Mouse (Mus musculus) C2C12 (cell line): ENCODE data around the gene Dhx35. TPM values are rescaled to one million over a fixed set of nuclear protein-coding genes. Genes with fewer than 3 reads are reported as not detected.

Experiments used
- H3K27me3 ChIP-seq: one replicate; pipeline ENCODE4 v1.6.1; 2011; ENCODE audit not compliant: control insufficient read depth, insufficient read depth, insufficient read length
- H3K36me3 ChIP-seq: one replicate; pipeline ENCODE4 v1.6.1; 2011; ENCODE audit not compliant: control insufficient read depth, insufficient read depth
- H3K4me3 ChIP-seq: one replicate; pipeline ENCODE4 v1.5.1; 2011; ENCODE audit warnings: mild to moderate bottlenecking, control low read depth; ENCODE audit not compliant: poor library complexity, insufficient read depth, severe bottlenecking
- H3K79me2 ChIP-seq: one replicate; pipeline ENCODE4 v1.6.1; 2011; ENCODE audit not compliant: control insufficient read depth, insufficient read depth
- H3K79me3 ChIP-seq: one replicate; pipeline ENCODE4 v1.6.1; 2011; ENCODE audit warnings: low read depth, control low read depth
- H3ac ChIP-seq: one replicate; pipeline ENCODE3; 2011; ENCODE audit warnings: low read depth; ENCODE audit not compliant: control insufficient read depth, insufficient read length
- CEBPB ChIP-seq: IDR thresholded peaks from one replicate; pipeline ENCODE4 v1.6.1; 2011; ENCODE audit warnings: low read depth, mild to moderate bottlenecking, control low read depth, moderate library complexity
- CTCF ChIP-seq: IDR thresholded peaks from one replicate; pipeline ENCODE4 v1.5.1; 2011; ENCODE audit not compliant: control insufficient read depth, insufficient read depth, insufficient read length
- FOSL1 ChIP-seq: IDR thresholded peaks from one replicate; pipeline ENCODE4 v1.8.0; 2011; ENCODE audit warnings: mild to moderate bottlenecking, low read length; ENCODE audit not compliant: poor library complexity, insufficient read depth, severe bottlenecking
- MAX ChIP-seq: IDR thresholded peaks from one replicate; pipeline ENCODE4 v1.6.1; 2011; ENCODE audit warnings: mild to moderate bottlenecking, control low read depth
- MYOD1 ChIP-seq: IDR thresholded peaks from one replicate; pipeline ENCODE4 v1.6.1; 2011; ENCODE audit warnings: low read depth; ENCODE audit not compliant: control insufficient read depth, insufficient read length
- MYOG ChIP-seq: IDR thresholded peaks from one replicate; pipeline ENCODE4 v1.6.1; 2011; ENCODE audit not compliant: control insufficient read depth, insufficient read length; ENCODE audit errors: extremely low read depth
- USF1 ChIP-seq: IDR thresholded peaks from one replicate; pipeline ENCODE4 v1.6.1; 2011; ENCODE audit warnings: low read depth, mild to moderate bottlenecking, control low read depth, moderate library complexity
- polyA plus RNA-seq: library from polyadenylated mRNA; unstranded; fragments of >200 nt; fragmentation: generic; extraction: Trizol; gene quantifications from one replicate; pipeline ENCODE4 v1.2.1, GENCODE M21; 2012; ENCODE audit warnings: missing spikeins

The Dhx35 gene
- polyA plus RNA-seq, 1 experiment, result 11.8 TPM

DNA sequence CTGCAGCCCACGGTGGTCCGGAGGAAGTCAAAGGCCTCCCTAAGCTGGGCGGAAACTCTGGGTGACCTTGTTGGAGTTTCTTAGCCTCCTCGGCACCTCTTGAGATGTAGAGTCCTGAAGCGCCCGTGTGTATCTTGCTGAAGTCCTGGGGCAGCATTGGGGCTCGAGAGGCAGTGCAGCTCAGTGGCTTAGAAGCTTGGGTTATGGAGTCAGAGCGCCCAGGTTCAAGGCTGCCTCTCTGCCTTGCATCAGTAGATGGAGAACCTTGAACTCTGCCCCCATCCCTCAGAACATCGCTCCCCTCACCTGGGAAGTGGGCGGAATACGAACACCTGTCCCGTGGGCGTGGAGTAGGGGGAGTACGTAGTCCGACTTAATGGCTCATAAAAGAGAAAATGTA is 436 bp downstream of the Dhx35 start:
- no peaks in the 10 kb centered on the region for H3K27me3 ChIP-seq
- H3K79me3 ChIP-seq, result peaks cover 47% of the 10 kb centered on the region
- TF ChIP-seq USF1 (no peak), MYOG (no peak), CTCF (no peak), CEBPB (no peak), MYOD1 (no peak), MAX (no peak), FOSL1 (no peak)
- peaks cover 54% of the 10 kb centered on the region for H3K79me2 ChIP-seq
- no peaks in the 10 kb centered on the region for H3K36me3 ChIP-seq
- peak overlapping the region; percentile 85 for H3K4me3 ChIP-seq
- peak overlapping the region; percentile 62 for H3ac ChIP-seq

DNA sequence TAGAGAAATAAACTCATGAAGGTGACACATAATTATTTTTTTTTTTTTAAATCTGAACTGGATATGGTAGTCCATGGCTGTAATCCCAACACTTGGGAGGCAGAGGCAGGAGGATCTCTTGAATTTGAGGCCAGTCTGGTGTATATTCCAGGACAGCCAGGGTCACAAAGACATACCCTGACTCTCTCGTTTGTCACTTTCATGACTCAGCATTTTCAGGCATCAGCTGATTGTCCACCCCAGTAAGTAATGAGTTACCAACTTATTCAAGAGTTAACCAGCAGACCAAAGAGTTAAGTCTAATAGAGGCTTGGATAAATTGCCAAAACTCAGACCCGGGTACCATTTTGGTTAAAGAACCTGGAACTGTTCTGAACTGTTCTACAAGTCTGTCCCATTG is 1.3 kb downstream of the Dhx35 start:
- H3K79me3 ChIP-seq, result peaks cover 47% of the 10 kb centered on the region
- H3K27me3 ChIP-seq, result no peaks in the 10 kb centered on the region
- peaks cover 3% of the 10 kb centered on the region for H3K36me3 ChIP-seq
- H3K79me2 ChIP-seq, result peaks cover 61% of the 10 kb centered on the region
- H3K4me3 ChIP-seq, result no peak overlapping the region
- TF ChIP-seq USF1, result no peak
- no peak for TF ChIP-seq MYOG
- TF ChIP-seq MYOD1, result no peak
- TF ChIP-seq CEBPB, result no peak
- no peak for TF ChIP-seq CTCF
- TF ChIP-seq FOSL1, result no peak
- no peak for TF ChIP-seq MAX
- H3ac ChIP-seq, result no peak overlapping the region

DNA sequence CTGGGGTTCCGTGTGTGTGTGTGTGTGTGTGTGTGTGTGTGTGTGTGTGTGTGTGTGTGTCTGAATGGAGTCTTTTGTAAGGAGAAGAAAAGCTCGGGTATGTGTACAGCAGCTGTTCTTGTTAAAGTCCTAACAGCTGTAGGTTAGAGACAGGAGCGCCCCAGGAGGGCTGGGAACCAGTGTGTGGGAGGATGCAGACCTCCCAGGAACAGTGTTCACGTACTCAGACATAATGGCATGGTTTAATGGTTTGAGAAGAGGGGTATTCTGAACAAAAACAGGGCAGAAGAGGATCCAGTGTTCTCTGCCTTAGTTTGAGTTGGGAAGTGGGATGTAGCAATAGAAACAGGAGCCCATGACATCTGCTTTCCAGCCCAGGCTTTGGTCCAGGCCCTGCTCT is 4.7 kb downstream of the Dhx35 start:
- peaks cover 47% of the 10 kb centered on the region for H3K79me3 ChIP-seq
- peaks cover 61% of the 10 kb centered on the region for H3K79me2 ChIP-seq
- H3K4me3 ChIP-seq, result no peak overlapping the region
- no peak overlapping the region for H3ac ChIP-seq
- no peaks in the 10 kb centered on the region for H3K27me3 ChIP-seq
- peaks cover 14% of the 10 kb centered on the region for H3K36me3 ChIP-seq
- TF ChIP-seq MYOG, result no peak
- no peak for TF ChIP-seq USF1
- TF ChIP-seq MYOD1, result no peak
- no peak for TF ChIP-seq MAX
- TF ChIP-seq CEBPB, result no peak

DNA sequence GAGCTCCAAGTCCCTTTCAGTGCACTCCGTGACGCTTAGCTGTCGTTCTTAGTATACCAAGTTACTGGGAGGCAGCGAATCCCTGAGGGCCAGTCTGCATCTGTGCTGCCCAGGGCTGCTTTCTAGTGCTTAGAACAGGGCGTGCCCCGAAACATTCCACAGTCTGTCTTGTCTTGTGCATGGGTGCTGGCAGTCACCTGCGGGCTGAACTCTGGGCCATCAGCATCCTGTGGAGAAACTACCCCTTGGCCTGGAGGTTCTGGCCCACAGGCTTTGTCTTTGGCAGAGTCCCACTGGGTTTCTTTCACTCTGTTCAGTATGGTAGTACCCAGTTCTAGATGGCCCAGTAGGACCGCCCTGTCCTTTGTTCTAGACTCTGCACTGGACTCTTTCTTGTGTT is 6.2 kb downstream of the Dhx35 start:
- peaks cover 50% of the 10 kb centered on the region for H3K79me2 ChIP-seq

DNA sequence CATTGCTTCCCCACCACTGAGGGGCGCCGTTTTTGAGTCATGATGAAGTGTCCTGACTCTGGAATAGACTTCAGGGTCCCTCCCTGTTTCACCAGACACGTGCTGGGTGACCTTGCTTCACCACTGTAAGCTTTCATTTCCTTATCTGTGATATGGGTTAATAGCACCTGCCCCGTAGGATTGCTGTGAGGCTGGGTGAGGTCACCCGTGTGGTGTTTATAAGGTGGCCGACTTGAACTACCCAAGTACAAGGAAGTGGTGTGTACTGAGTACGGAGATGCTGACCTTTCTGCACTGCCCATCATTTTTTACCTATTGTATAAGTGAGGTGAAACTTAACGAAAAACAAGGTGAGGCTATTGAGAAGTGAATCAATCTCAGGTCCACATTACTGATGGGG is 9.0 kb downstream of the Dhx35 start:
- Histone ChIP-seq H3K4me3 (no peak overlapping the region), H3K27me3 (no peaks in the 10 kb centered on the region), H3K79me3 (peaks cover 14% of the 10 kb centered on the region), H3ac (no peak overlapping the region), H3K36me3 (peaks cover 20% of the 10 kb centered on the region), H3K79me2 (peaks cover 22% of the 10 kb centered on the region)
- TF ChIP-seq MAX (no peak), FOSL1 (no peak), USF1 (no peak), CTCF (no peak), MYOD1 (no peak), MYOG (no peak), CEBPB (no peak)

More for the DNA sequence above, 6.2 kb downstream of the Dhx35 start:
- peaks cover 20% of the 10 kb centered on the region for H3K36me3 ChIP-seq
- H3ac ChIP-seq, result no peak overlapping the region
- H3K79me3 ChIP-seq, result peaks cover 39% of the 10 kb centered on the region
- TF ChIP-seq CTCF (no peak), FOSL1 (no peak), CEBPB (no peak), MYOD1 (no peak), MAX (no peak), USF1 (no peak), MYOG (no peak)
- no peak overlapping the region for H3K4me3 ChIP-seq
- H3K27me3 ChIP-seq, result no peaks in the 10 kb centered on the region

DNA sequence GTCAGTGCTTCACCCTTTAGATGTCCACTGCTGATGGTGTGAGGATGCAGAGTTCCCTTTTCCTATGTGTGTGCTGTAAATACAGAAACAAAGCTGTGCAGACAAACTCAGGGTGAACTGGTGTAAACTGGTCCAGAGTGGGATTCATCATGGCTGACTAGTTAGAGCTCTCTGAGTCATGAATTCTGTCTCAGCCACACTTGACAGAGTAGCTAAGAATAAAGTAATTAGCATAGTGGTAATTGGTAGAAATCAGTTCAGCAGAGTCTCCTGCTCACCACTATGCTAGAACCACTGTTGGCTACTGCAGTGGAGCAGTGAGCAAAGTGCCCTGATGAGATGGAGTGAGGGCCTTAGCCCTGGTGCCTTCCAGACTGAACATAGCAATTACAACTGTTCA is 21.1 kb downstream of the Dhx35 start:
- Histone ChIP-seq H3K4me3 (no peak overlapping the region), H3ac (no peak overlapping the region), H3K36me3 (peaks cover 48% of the 10 kb centered on the region), H3K27me3 (no peaks in the 10 kb centered on the region), H3K79me3 (no peaks in the 10 kb centered on the region), H3K79me2 (no peaks in the 10 kb centered on the region)
- no peak for TF ChIP-seq MYOD1
- TF ChIP-seq USF1, result no peak
- TF ChIP-seq MAX, result no peak
- no peak for TF ChIP-seq CEBPB
- no peak for TF ChIP-seq CTCF
- TF ChIP-seq MYOG, result no peak
- no peak for TF ChIP-seq FOSL1
